Mouse (Mus musculus): ENCODE measurements at regions not wholly inside any gene's neighbourhood (a gene's known extent, or its start where the extent isn't known, plus 50 kb on each side); places are given as distances from the start of the nearest gene placed in this dataset.
"Not testable (repeated sequence)": the region's sequence is repeated elsewhere in the genome, so short reads cannot be mapped to it uniquely, and the experiment has no call there.

GRCm38 (mm10) chr2:63580489-63581139 is 396.5 kb upstream of the Kcnh7 start:
- H3K9ac ChIP-seq (replicated peaks; ENCODE audit: low read length): no peak overlapping the region
- WGBS: 78% methylated on average over 4 of the region's 4 CpGs
- no peak for DNase-seq
- no peak overlapping the region for H3K4me2 ChIP-seq (ENCODE audit: low read length)
- ATAC-seq (ENCODE audit: low FRiP score, low TSS enrichment): no peak
- no peak overlapping the region for H3K4me3 ChIP-seq (replicated peaks; ENCODE audit: low read depth, low read length)
- no peaks in the 10 kb centered on the region for H3K9me3 ChIP-seq (ENCODE audit: control insufficient read depth, low read length)
- no peaks in the 10 kb centered on the region for H3K27me3 ChIP-seq (ENCODE audit: control insufficient read depth, insufficient read depth, low read length)
- no peaks in the 10 kb centered on the region for H3K36me3 ChIP-seq (ENCODE audit: control insufficient read depth, insufficient read depth, low read length)
- no peak overlapping the region for H3K27ac ChIP-seq (replicated peaks; ENCODE audit: low read depth, low read length)
- no peaks in the 10 kb centered on the region for H3K4me1 ChIP-seq (ENCODE audit: control insufficient read depth, insufficient read depth, low read length)

- 35% methylated on average over 5 of the region's 5 CpGs for WGBS
- no peaks in the 10 kb centered on the region for H3K9me3 ChIP-seq (ENCODE audit: control insufficient read depth, low read length)
- H3K27ac ChIP-seq (replicated peaks; ENCODE audit: low read depth, low read length): no peak overlapping the region
- no peaks in the 10 kb centered on the region for H3K27me3 ChIP-seq (ENCODE audit: control insufficient read depth, insufficient read depth, low read length)
- no peak overlapping the region for H3K4me3 ChIP-seq (replicated peaks; ENCODE audit: low read depth, low read length)
- no peak overlapping the region for H3K4me2 ChIP-seq (ENCODE audit: low read length)
- H3K4me1 ChIP-seq (ENCODE audit: control insufficient read depth, insufficient read depth, low read length): peaks cover 11% of the 10 kb centered on the region
- DNase-seq (no peak), ATAC-seq (ENCODE audit: low FRiP score, low TSS enrichment) (no peak)
- no peaks in the 10 kb centered on the region for H3K36me3 ChIP-seq (ENCODE audit: control insufficient read depth, insufficient read depth, low read length)
- H3K9ac ChIP-seq (replicated peaks; ENCODE audit: low read length): no peak overlapping the region
Measured at GRCm38 (mm10) chr2:63575172-63575571, 391.1 kb upstream of the Kcnh7 start.

- H3K4me3 ChIP-seq (replicated peaks; ENCODE audit: low read depth, low read length): no peak overlapping the region
- 0 out of 2 replicates have a peak, but pooled peaks cover 4% of the 10 kb centered on the region for H3K9me3 ChIP-seq (ENCODE audit: control insufficient read depth, low read length)
- DNase-seq (peak; percentile 50), ATAC-seq (ENCODE audit: low FRiP score, low TSS enrichment) (peak; percentile 27; the same call in 1 of the 2 replicates)
- H3K36me3 ChIP-seq (ENCODE audit: control insufficient read depth, insufficient read depth, low read length): no peaks in the 10 kb centered on the region
- WGBS: 19% methylated on average over 4 of the region's 4 CpGs
- H3K27me3 ChIP-seq (ENCODE audit: control insufficient read depth, insufficient read depth, low read length): no peaks in the 10 kb centered on the region
- peak overlapping the region; percentile 49 for H3K27ac ChIP-seq (replicated peaks; ENCODE audit: low read depth, low read length)
- peaks cover 11% of the 10 kb centered on the region for H3K4me1 ChIP-seq (ENCODE audit: control insufficient read depth, insufficient read depth, low read length)
- no peak overlapping the region for H3K9ac ChIP-seq (replicated peaks; ENCODE audit: low read length)
- H3K4me2 ChIP-seq (ENCODE audit: low read length): no peak overlapping the region
Measured at GRCm38 (mm10) chr2:63574008-63574703, 390.1 kb upstream of the Kcnh7 start.

GRCm38 (mm10) chr2:63573015-63573807 is 389.1 kb upstream of the Kcnh7 start:
- no peaks in the 10 kb centered on the region for H3K27me3 ChIP-seq (ENCODE audit: control insufficient read depth, insufficient read depth, low read length)
- ATAC-seq (ENCODE audit: low FRiP score, low TSS enrichment): no peak
- no peak overlapping the region for H3K9ac ChIP-seq (replicated peaks; ENCODE audit: low read length)

GRCm38 (mm10) chr2:63556858-63557419 is 372.9 kb upstream of the Kcnh7 start:
- Histone ChIP-seq H3K9ac (replicated peaks; ENCODE audit: low read length) (no peak overlapping the region), H3K36me3 (ENCODE audit: control insufficient read depth, insufficient read depth, low read length) (no peaks in the 10 kb centered on the region), H3K9me3 (ENCODE audit: control insufficient read depth, low read length) (no peaks in the 10 kb centered on the region), H3K4me1 (ENCODE audit: control insufficient read depth, insufficient read depth, low read length) (no peaks in the 10 kb centered on the region), H3K4me3 (replicated peaks; ENCODE audit: low read depth, low read length) (no peak overlapping the region), H3K27me3 (ENCODE audit: control insufficient read depth, insufficient read depth, low read length) (no peaks in the 10 kb centered on the region), H3K27ac (replicated peaks; ENCODE audit: low read depth, low read length) (no peak overlapping the region), H3K4me2 (ENCODE audit: low read length) (no peak overlapping the region)
- ATAC-seq (ENCODE audit: low FRiP score, low TSS enrichment) (no peak), DNase-seq (peak; percentile 5)
- 57% methylated on average over 3 of the region's 3 CpGs for WGBS

More at GRCm38 (mm10) chr2:63573015-63573807, 389.1 kb upstream of the Kcnh7 start:
- Histone ChIP-seq H3K36me3 (ENCODE audit: control insufficient read depth, insufficient read depth, low read length) (no peaks in the 10 kb centered on the region), H3K4me2 (ENCODE audit: low read length) (no peak overlapping the region), H3K27ac (replicated peaks; ENCODE audit: low read depth, low read length) (peak overlapping the region; percentile 49; the same call in 1 of the 2 replicates), H3K4me3 (replicated peaks; ENCODE audit: low read depth, low read length) (no peak overlapping the region), H3K9me3 (ENCODE audit: control insufficient read depth, low read length) (0 out of 2 replicates have a peak, but pooled peaks cover 4% of the 10 kb centered on the region), H3K4me1 (ENCODE audit: control insufficient read depth, insufficient read depth, low read length) (peaks cover 11% of the 10 kb centered on the region)
- 16% methylated on average over 9 of the region's 9 CpGs for WGBS
- peak; percentile 51 for DNase-seq

- not testable (repeated sequence) for DNase-seq; H3K27ac ChIP-seq (replicated peaks; ENCODE audit: low read depth, low read length); H3K4me1 ChIP-seq (ENCODE audit: control insufficient read depth, insufficient read depth, low read length); H3K27me3 ChIP-seq (ENCODE audit: control insufficient read depth, insufficient read depth, low read length); H3K9me3 ChIP-seq (ENCODE audit: control insufficient read depth, low read length); H3K36me3 ChIP-seq (ENCODE audit: control insufficient read depth, insufficient read depth, low read length); H3K4me2 ChIP-seq (ENCODE audit: low read length); H3K4me3 ChIP-seq (replicated peaks; ENCODE audit: low read depth, low read length); ATAC-seq (ENCODE audit: low FRiP score, low TSS enrichment); H3K9ac ChIP-seq (replicated peaks; ENCODE audit: low read length)
Measured at GRCm38 (mm10) chr2:63541836-63542235, 357.7 kb upstream of the Kcnh7 start.

GRCm38 (mm10) chr2:63518534-63518933 is 334.4 kb upstream of the Kcnh7 start:
- no peak for ATAC-seq (ENCODE audit: low FRiP score, low TSS enrichment)
- WGBS: 94% methylated on average over 2 of the region's 2 CpGs
- Histone ChIP-seq H3K4me3 (replicated peaks; ENCODE audit: low read depth, low read length) (no peak overlapping the region), H3K4me2 (ENCODE audit: low read length) (no peak overlapping the region), H3K27ac (replicated peaks; ENCODE audit: low read depth, low read length) (no peak overlapping the region), H3K9me3 (ENCODE audit: control insufficient read depth, low read length) (no peaks in the 10 kb centered on the region), H3K27me3 (ENCODE audit: control insufficient read depth, insufficient read depth, low read length) (no peaks in the 10 kb centered on the region), H3K36me3 (ENCODE audit: control insufficient read depth, insufficient read depth, low read length) (no peaks in the 10 kb centered on the region), H3K4me1 (ENCODE audit: control insufficient read depth, insufficient read depth, low read length) (no peaks in the 10 kb centered on the region), H3K9ac (replicated peaks; ENCODE audit: low read length) (no peak overlapping the region)
- no peak for DNase-seq

- H3K27me3 ChIP-seq (ENCODE audit: control insufficient read depth, insufficient read depth, low read length): no peaks in the 10 kb centered on the region
- H3K9ac ChIP-seq (replicated peaks; ENCODE audit: low read length): no peak overlapping the region
- 86% methylated on average over 1 of the region's 1 CpGs for WGBS
- DNase-seq: peak; percentile 81
- no peak for ATAC-seq (ENCODE audit: low FRiP score, low TSS enrichment)
- H3K4me2 ChIP-seq (ENCODE audit: low read length): no peak overlapping the region
- H3K9me3 ChIP-seq (ENCODE audit: control insufficient read depth, low read length): no peaks in the 10 kb centered on the region
- H3K27ac ChIP-seq (replicated peaks; ENCODE audit: low read depth, low read length): no peak overlapping the region
- H3K36me3 ChIP-seq (ENCODE audit: control insufficient read depth, insufficient read depth, low read length): no peaks in the 10 kb centered on the region
- no peaks in the 10 kb centered on the region for H3K4me1 ChIP-seq (ENCODE audit: control insufficient read depth, insufficient read depth, low read length)
- no peak overlapping the region for H3K4me3 ChIP-seq (replicated peaks; ENCODE audit: low read depth, low read length)
Measured at GRCm38 (mm10) chr2:63513554-63514226, 329.6 kb upstream of the Kcnh7 start.

Measured in midbrain, embryonic 14.5 days (tissue).